Mouse (Mus musculus) olfactory bulb, adult 2 months (tissue): Measurements from ENCODE around the gene Zbtb32.

Source experiments
- CTCF ChIP-seq: fragments of 200-500 bp; IDR thresholded peaks from 2 replicates; pipeline ENCODE4 v1.5.1; 2012; ENCODE audit warnings: low read depth, mild to moderate bottlenecking, low read length, moderate library complexity; ENCODE audit not compliant: insufficient read depth
- POLR2A ChIP-seq: fragments of 200-500 bp; IDR thresholded peaks from 2 replicates; pipeline ENCODE4 v1.6.1; 2012; ENCODE audit warnings: mild to moderate bottlenecking, low read depth, low read length, moderate library complexity; ENCODE audit not compliant: insufficient read depth

DNA sequence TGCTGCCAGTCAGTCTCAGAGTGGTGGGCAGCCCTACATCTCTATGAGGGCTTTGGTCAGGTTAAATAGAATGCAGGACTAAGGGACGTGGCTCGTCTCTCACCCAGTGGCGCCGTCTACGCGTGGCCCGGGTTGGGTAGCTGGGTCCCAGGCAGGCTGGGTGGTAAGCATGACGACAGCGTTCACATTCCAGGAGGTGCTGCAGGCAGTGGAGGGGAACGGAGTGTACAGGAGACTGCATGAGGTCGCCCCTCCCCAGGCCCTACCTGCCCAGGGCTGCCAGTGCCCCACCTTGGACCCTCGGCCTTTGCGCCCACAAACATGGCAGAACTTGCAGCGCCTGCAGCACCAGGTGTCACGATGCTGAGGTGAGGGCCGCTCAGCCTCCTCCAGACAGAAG lies 17.2 kb downstream of the Zbtb32 start:
- TF ChIP-seq POLR2A (no peak), CTCF (no peak)
